Mouse (Mus musculus) lung, postnatal 0 days (tissue): ENCODE results near the gene Tomm20.

Source experiments
- CTCF ChIP-seq: IDR thresholded peaks from 2 replicates; pipeline ENCODE4 v1.5.1; 2016; ENCODE audit warnings: antibody characterized with exemption, mild to moderate bottlenecking
- EP300 ChIP-seq: IDR thresholded peaks from 2 replicates; pipeline ENCODE4 v1.6.1; 2016; ENCODE audit warnings: antibody characterized with exemption, mild to moderate bottlenecking, control low read depth

GRCm38 (mm10) chr8:126903927-126904326 lies 41.7 kb downstream of the Tomm20 start:
- no peak for TF ChIP-seq CTCF
- TF ChIP-seq EP300 = no peak
